Mouse (Mus musculus): ENCODE measurements around the gene Prkch. TPM values are rescaled to one million over a fixed set of nuclear protein-coding genes. Genes with fewer than 3 reads are reported as not detected.
A peak's percentile ranks its signal among the peaks of the same experiment; 100 is the strongest.

Gene Prkch
- total RNA-seq, 2 experiments from 2014 or later = 16.1 to 18.8 TPM

DNA sequence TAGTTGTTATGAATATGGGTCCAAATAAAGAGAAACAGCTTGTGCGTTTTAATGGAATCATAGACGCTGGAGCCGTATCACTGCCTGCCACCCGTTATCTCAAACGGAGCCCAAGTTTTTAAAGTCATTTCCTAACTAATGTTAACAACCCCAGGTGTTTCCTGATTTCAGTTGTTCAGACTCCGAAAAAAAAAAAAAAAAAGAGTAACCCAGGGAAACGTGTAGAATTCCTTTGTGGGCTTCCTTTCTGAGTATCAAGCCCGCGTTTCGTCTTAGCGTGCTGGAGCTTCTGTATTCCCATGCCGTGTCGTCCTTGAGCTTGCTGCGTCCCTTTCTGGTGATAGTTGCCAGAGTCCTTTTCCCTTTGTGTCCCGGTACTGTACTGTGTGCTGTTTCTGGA lies 10.0 kb upstream of the Prkch start:
- intact Hi-C loops (cut with DNase I) = no loop called here
- DNase-seq (ENCODE audit: low spot score) = no peak

DNA sequence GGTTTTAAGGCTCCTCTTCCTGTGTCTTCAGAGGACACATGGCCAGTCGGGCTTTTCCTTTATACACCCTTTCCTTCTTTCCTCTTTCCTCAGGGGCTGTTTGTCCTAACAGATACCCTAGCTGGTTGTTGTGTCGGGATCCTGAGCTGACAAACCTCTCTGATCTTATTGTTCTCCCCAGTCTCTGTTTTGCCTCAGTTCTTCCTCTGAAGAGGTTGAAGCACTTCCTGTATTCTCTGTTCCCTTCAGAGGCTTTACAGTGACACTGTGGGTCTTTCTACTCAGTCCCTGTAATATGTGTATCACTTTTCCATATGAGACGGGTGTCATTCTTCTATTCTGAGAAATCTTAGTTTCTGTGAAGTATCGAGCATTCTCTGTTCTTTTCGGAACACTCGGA lies 6.5 kb upstream of the Prkch start:
- DNase-seq (ENCODE audit: low spot score) = no peak
- intact Hi-C loops (cut with DNase I) = no loop called here

DNA sequence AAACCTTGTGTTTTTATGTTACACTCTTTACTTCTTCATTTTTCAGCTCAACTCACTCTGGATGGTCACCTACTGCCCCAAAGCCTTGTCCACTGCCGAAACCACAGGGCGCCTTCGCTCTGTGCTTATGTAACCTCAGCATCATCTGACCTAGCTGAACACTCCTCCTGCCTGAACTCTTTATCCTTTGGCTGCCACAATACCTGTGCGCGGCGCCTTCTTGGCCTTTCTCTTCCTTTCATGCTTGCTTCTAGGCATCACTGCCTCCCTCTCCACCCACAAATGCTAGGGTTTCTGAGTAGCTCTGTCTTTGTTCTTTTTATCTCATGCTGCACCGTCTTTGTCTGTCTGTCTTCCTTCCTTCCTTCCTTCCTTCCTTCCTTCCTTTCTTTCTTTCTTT lies 3.8 kb upstream of the Prkch start:
- intact Hi-C loops (cut with DNase I) = no loop called here
- no peak for DNase-seq (ENCODE audit: low spot score)

GRCm38 (mm10) chr12:73583318-73583717 lies 1.3 kb upstream of the Prkch start:
- intact Hi-C loops (cut with DNase I) = no loop called here
- DNase-seq (ENCODE audit: low spot score) = no peak

- peak; percentile 61 for DNase-seq (ENCODE audit: low spot score)
- intact Hi-C loops (cut with DNase I) = loop anchor here (2.0 kb wide), 1 partner anchor 109 kb away; no protein-coding TSS in a partner anchor
Measured at GRCm38 (mm10) chr12:73583813-73584609, 585 bp upstream of the Prkch start.

- intact Hi-C loops (cut with DNase I) = loop anchor here (2.0 to 5.0 kb wide), 2 partner anchors 47 to 107 kb away; no protein-coding TSS in a partner anchor
- DNase-seq (ENCODE audit: low spot score) = no peak
Measured at GRCm38 (mm10) chr12:73585241-73585801, 725 bp downstream of the Prkch start.

DNA sequence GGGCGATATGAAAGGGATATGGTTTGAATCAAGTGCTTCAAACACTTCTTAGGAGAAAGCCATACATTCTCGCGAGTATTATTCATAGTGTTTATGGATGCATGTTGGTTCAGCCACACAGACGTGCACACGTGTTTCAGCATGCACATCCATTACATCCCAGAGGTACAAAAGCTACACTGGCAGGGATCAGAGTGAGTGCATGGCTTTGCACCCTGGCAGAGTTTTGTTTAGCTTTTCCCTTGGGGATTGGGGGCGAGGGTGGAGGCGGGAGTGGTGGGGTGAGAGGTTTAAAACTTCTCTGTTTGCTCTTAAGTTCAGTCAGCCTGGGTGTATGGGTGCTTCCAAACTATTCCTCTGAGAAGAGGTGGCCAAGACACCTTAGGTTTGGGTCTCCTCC lies 1.3 kb downstream of the Prkch start:
- no peak for DNase-seq (ENCODE audit: low spot score)
- intact Hi-C loops (cut with DNase I) = loop anchor here (2.0 to 5.0 kb wide), 2 partner anchors 46 to 107 kb away; no protein-coding TSS in a partner anchor

GRCm38 (mm10) chr12:73587262-73587661 lies 2.7 kb downstream of the Prkch start:
- no peak for DNase-seq (ENCODE audit: low spot score)
- intact Hi-C loops (cut with DNase I) = loop anchor here (5.0 kb wide), 1 partner anchor 45 kb away; no protein-coding TSS in a partner anchor

- intact Hi-C loops (cut with DNase I) = loop anchor here (5.0 kb wide), 1 partner anchor 82 kb away; no protein-coding TSS in a partner anchor
Measured at GRCm38 (mm10) chr12:73590627-73591276, 6.2 kb downstream of the Prkch start.

GRCm38 (mm10) chr12:73591625-73592024 lies 7.0 kb downstream of the Prkch start:
- DNase-seq (ENCODE audit: low spot score) = peak; percentile 77
- intact Hi-C loops (cut with DNase I) = loop anchor here (5.0 kb wide), 1 partner anchor 81 kb away; no protein-coding TSS in a partner anchor

More at GRCm38 (mm10) chr12:73590627-73591276, 6.2 kb downstream of the Prkch start:
- DNase-seq (ENCODE audit: low spot score) = no peak

- no peak for DNase-seq (ENCODE audit: low spot score)
- intact Hi-C loops (cut with DNase I) = loop anchor here (5.0 kb wide), 1 partner anchor 79 kb away; no protein-coding TSS in a partner anchor
Measured at GRCm38 (mm10) chr12:73593021-73593798, 8.6 kb downstream of the Prkch start.

DNA sequence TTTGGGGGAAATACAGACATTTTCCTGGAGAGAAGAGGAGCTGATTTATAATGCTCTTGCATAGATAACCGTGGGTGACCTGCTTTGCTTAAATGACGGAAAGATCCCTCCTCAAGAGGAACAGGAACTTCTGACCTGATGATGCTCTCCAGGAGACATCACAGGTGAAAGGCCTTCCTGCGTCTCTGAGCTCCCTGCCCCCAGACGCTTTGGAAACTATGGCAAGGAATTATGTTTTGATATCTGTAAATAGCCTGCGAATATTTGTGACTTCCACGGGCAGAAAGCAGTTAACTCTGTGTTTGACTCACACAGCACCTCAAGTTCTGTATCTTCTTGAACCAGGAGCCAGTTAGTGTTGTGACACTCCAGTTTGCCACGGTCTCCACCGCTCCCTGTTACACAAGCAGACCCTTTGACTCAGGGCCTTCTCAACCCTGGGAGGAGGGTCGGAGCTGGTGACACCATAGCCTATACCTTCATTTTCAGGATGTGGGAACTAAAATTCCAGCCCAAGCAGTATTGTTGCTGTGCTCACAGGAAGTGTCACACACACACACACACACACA lies 9.7 kb downstream of the Prkch start:
- DNase-seq (ENCODE audit: low spot score) = no peak
- intact Hi-C loops (cut with DNase I) = loop anchor here (5.0 kb wide), 1 partner anchor 78 kb away; no protein-coding TSS in a partner anchor

- intact Hi-C loops (cut with DNase I) = no loop called here
- no peak for DNase-seq (ENCODE audit: low spot score)
Measured at GRCm38 (mm10) chr12:73595226-73595625, 10.6 kb downstream of the Prkch start.

- intact Hi-C loops (cut with DNase I) = no loop called here
- DNase-seq (ENCODE audit: low spot score) = no peak
Measured at GRCm38 (mm10) chr12:73598241-73598640, 13.6 kb downstream of the Prkch start.

- intact Hi-C loops (cut with DNase I) = no loop called here
- no peak for DNase-seq (ENCODE audit: low spot score)
Measured at GRCm38 (mm10) chr12:73600457-73600856, 15.9 kb downstream of the Prkch start.

- no peak for DNase-seq (ENCODE audit: low spot score)
- intact Hi-C loops (cut with DNase I) = no loop called here
Measured at GRCm38 (mm10) chr12:73602974-73603373, 18.4 kb downstream of the Prkch start.

- no peak for DNase-seq (ENCODE audit: low spot score)
- intact Hi-C loops (cut with DNase I) = no loop called here
Measured at GRCm38 (mm10) chr12:73603653-73604052, 19.1 kb downstream of the Prkch start.

DNA sequence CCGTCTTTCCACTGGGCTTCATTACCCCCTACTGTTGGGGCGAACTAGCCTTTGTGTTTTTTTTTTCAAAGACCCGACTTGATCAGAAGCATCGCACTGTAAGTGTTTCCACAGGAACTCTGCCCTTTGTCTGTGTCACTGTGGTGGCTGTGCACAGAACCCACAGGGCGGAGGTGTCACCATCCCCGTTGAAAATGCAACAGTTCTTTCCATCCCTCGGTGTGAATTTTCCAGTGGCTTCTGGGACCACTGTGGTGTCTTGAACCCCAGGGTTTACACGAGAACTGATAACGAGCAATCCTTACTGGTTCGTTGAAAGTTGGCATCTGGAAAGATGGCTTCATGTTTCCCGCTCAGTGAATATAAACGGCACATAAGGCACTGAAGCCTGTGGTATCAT lies 20.2 kb downstream of the Prkch start:
- intact Hi-C loops (cut with DNase I) = no loop called here

GRCm38 (mm10) chr12:73605174-73605573 lies 20.6 kb downstream of the Prkch start:
- intact Hi-C loops (cut with DNase I) = no loop called here
- DNase-seq (ENCODE audit: low spot score) = no peak

More for the DNA sequence above, 20.2 kb downstream of the Prkch start:
- DNase-seq (ENCODE audit: low spot score) = no peak
